Mouse (Mus musculus): ENCODE measurements at regions not wholly inside any gene's neighbourhood (a gene's known extent, or its start where the extent isn't known, plus 50 kb on each side); places are given as distances from the start of the nearest gene placed in this dataset.

DNA sequence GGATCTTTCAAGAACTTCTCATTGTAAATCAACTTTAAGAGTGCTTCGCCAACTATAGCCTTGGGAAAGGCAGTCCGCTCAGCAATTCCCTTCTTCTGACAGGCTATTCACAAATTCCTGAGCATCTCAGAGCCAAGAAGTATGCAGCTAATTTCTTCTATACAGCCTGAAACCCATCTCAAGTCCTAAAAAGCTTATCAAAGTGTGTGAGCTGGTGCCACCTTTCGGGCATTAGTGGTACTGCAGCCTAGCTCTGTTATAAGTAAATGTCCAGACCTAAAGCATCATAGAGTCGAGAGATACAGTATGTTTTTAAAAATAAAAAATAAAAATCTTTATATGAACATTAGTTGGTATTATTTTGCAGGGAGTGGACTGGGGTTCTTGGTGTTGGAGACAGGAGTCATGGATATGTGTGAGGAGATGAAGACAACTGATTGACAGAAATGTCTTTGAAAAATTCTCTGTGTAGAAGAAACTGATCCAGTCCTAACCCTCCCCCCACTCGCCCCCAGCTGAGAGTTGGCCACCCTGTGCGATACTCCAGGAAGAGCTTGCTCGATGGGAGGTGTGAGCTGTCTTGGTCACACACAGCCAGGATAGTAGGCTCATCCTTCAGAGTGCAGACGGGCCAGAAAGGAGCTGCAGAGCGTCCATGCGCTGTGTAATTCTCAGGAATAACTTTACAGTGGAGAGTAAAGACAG lies 56.4 kb downstream of the Bod1 start:
- Histone ChIP-seq H3K9ac (replicated peaks) (no peak overlapping the region), H3K4me1 (replicated peaks) (no peaks in the 10 kb centered on the region), H3K27me3 (peaks cover 8% of the 10 kb centered on the region; the same call in 1 of the 2 replicates), H3K9me3 (no peaks in the 10 kb centered on the region), H3K27ac (no peak overlapping the region), H3K4me3 (replicated peaks) (no peak overlapping the region), H3K4me2 (no peak overlapping the region), H3K36me3 (no peaks in the 10 kb centered on the region)
- WGBS: 60% methylated on average over 10 of the region's 10 CpGs
- ATAC-seq (ENCODE audit: insufficient number of reproducible peaks, insufficient read depth, low FRiP score, low TSS enrichment, low read depth): no peak

- Histone ChIP-seq H3K36me3 (no peaks in the 10 kb centered on the region), H3K27ac (no peak overlapping the region), H3K27me3 (peaks cover 8% of the 10 kb centered on the region; the same call in 1 of the 2 replicates), H3K4me1 (replicated peaks) (no peaks in the 10 kb centered on the region), H3K9ac (replicated peaks) (no peak overlapping the region), H3K4me3 (replicated peaks) (no peak overlapping the region), H3K4me2 (no peak overlapping the region), H3K9me3 (no peaks in the 10 kb centered on the region)
- WGBS: 76% methylated on average over 7 of the region's 7 CpGs
- ATAC-seq (ENCODE audit: insufficient number of reproducible peaks, insufficient read depth, low FRiP score, low TSS enrichment, low read depth): no peak
Measured at GRCm38 (mm10) chr11:31614394-31614713, 57.3 kb downstream of the Bod1 start.

- H3K36me3 ChIP-seq: no peaks in the 10 kb centered on the region
- H3K4me3 ChIP-seq (replicated peaks): no peak overlapping the region
- no peaks in the 10 kb centered on the region for H3K9me3 ChIP-seq
- peaks cover 8% of the 10 kb centered on the region; the same call in 1 of the 2 replicates for H3K27me3 ChIP-seq
- WGBS: 76% methylated on average over 11 of the region's 11 CpGs
- no peak overlapping the region for H3K27ac ChIP-seq
- no peak overlapping the region for H3K4me2 ChIP-seq
- no peak for ATAC-seq (ENCODE audit: insufficient number of reproducible peaks, insufficient read depth, low FRiP score, low TSS enrichment, low read depth)
- no peak overlapping the region for H3K9ac ChIP-seq (replicated peaks)
- H3K4me1 ChIP-seq (replicated peaks): no peaks in the 10 kb centered on the region
Measured at GRCm38 (mm10) chr11:31613688-31614393, 57.8 kb downstream of the Bod1 start.

DNA sequence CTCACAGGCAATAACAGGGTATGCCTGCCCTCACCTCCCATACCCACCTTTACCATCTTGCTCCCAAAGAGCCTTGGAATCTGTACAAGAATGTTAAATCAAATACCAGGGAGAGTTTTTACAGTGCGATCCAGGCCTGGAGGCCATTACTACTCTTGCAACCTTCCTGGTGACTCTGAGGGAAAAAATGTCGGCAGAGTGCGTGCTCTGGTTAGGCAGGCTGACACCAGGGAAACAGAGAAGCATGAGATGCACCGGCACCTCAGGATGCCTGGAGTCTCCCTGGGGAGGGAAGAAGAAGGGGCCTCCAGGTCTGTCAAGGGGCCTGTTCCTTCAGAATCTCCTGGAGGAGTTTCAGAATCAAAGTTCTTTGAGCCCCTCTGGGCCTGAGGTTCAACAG lies 63.2 kb downstream of the Bod1 start:
- ATAC-seq (ENCODE audit: insufficient number of reproducible peaks, insufficient read depth, low FRiP score, low TSS enrichment, low read depth): no peak
- Histone ChIP-seq H3K36me3 (no peaks in the 10 kb centered on the region), H3K4me2 (no peak overlapping the region), H3K27ac (no peak overlapping the region), H3K27me3 (no peaks in the 10 kb centered on the region), H3K9ac (replicated peaks) (no peak overlapping the region), H3K4me1 (replicated peaks) (no peaks in the 10 kb centered on the region), H3K4me3 (replicated peaks) (no peak overlapping the region), H3K9me3 (no peaks in the 10 kb centered on the region)
- WGBS: 77% methylated on average over 4 of the region's 4 CpGs

DNA sequence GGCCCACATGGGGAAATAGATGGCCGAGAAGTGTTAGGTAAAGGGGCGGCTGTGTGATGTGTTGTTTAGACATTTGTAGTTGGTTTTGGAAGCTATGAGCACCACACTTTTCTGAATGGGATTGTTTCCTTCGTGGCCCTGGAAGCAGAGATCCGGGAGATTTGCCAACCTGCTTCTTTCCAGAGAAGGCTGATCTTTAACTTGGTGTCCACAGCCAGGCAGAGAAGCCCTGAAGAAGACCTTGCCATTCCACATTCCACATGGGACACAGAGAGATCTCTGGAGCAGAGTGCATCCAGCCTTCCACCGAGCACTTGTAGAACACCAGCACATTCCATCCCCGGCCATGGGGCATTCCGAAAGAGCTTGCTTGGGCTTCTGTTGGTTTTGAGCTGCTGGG lies 70.2 kb downstream of the Bod1 start:
- 88% methylated on average over 7 of the region's 7 CpGs for WGBS
- H3K27ac ChIP-seq: no peak overlapping the region
- H3K4me3 ChIP-seq (replicated peaks): no peak overlapping the region

DNA sequence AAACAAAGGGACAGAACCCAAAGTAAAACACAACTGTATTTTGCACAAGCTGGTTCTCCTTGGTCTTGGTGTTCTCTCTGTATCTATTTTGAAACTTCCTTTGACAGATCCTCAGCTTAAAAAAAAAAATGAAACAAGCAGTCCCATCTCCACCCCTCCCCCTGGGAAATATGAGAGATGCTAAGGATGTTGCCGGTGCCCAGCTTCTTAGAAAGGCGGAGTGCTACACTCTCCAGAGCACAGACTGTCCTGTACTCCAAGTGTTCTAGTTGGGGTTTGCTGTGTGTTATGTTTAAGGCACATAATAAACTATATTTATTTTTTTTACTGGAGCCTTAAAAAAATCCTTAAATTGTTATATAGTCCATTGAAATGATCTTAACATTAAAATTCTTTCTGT lies 78.1 kb downstream of the Bod1 start:
- H3K9me3 ChIP-seq: no peaks in the 10 kb centered on the region
- no peak overlapping the region for H3K4me2 ChIP-seq

More for the DNA sequence above, 70.2 kb downstream of the Bod1 start:
- no peak overlapping the region for H3K9ac ChIP-seq (replicated peaks)
- no peaks in the 10 kb centered on the region for H3K27me3 ChIP-seq
- no peaks in the 10 kb centered on the region for H3K9me3 ChIP-seq
- H3K4me1 ChIP-seq (replicated peaks): no peaks in the 10 kb centered on the region
- H3K4me2 ChIP-seq: no peak overlapping the region
- H3K36me3 ChIP-seq: no peaks in the 10 kb centered on the region
- no peak for ATAC-seq (ENCODE audit: insufficient number of reproducible peaks, insufficient read depth, low FRiP score, low TSS enrichment, low read depth)

GRCm38 (mm10) chr11:31592061-31592460 lies 79.6 kb downstream of the Bod1 start:
- Histone ChIP-seq H3K4me2 (peak overlapping the region; percentile 10; the same call in 1 of the 2 replicates), H3K9ac (replicated peaks) (no peak overlapping the region), H3K36me3 (no peaks in the 10 kb centered on the region), H3K4me1 (replicated peaks) (peaks cover 14% of the 10 kb centered on the region), H3K4me3 (replicated peaks) (no peak overlapping the region), H3K9me3 (no peaks in the 10 kb centered on the region), H3K27ac (no peak overlapping the region), H3K27me3 (no peaks in the 10 kb centered on the region)
- no peak for ATAC-seq (ENCODE audit: insufficient number of reproducible peaks, insufficient read depth, low FRiP score, low TSS enrichment, low read depth)
- WGBS: 20% methylated on average over 11 of the region's 11 CpGs

More for the DNA sequence above, 78.1 kb downstream of the Bod1 start:
- WGBS: 82% methylated on average over 2 of the region's 2 CpGs
- H3K27me3 ChIP-seq: no peaks in the 10 kb centered on the region
- H3K27ac ChIP-seq: no peak overlapping the region
- no peak overlapping the region for H3K9ac ChIP-seq (replicated peaks)
- H3K36me3 ChIP-seq: no peaks in the 10 kb centered on the region
- peaks cover 14% of the 10 kb centered on the region for H3K4me1 ChIP-seq (replicated peaks)
- no peak for ATAC-seq (ENCODE audit: insufficient number of reproducible peaks, insufficient read depth, low FRiP score, low TSS enrichment, low read depth)
- H3K4me3 ChIP-seq (replicated peaks): no peak overlapping the region

GRCm38 (mm10) chr11:31591037-31591554 lies 80.6 kb downstream of the Bod1 start:
- H3K27ac ChIP-seq: no peak overlapping the region
- H3K27me3 ChIP-seq: no peaks in the 10 kb centered on the region
- no peak overlapping the region for H3K9ac ChIP-seq (replicated peaks)
- H3K4me2 ChIP-seq: no peak overlapping the region
- peaks cover 14% of the 10 kb centered on the region for H3K4me1 ChIP-seq (replicated peaks)
- no peak overlapping the region for H3K4me3 ChIP-seq (replicated peaks)
- 28% methylated on average over 6 of the region's 6 CpGs for WGBS
- H3K9me3 ChIP-seq: no peaks in the 10 kb centered on the region
- no peak for ATAC-seq (ENCODE audit: insufficient number of reproducible peaks, insufficient read depth, low FRiP score, low TSS enrichment, low read depth)
- H3K36me3 ChIP-seq: no peaks in the 10 kb centered on the region

GRCm38 (mm10) chr11:31574941-31575340 lies 96.7 kb downstream of the Bod1 start:
- Histone ChIP-seq H3K4me1 (replicated peaks) (no peaks in the 10 kb centered on the region), H3K9ac (replicated peaks) (no peak overlapping the region), H3K27ac (no peak overlapping the region), H3K4me2 (no peak overlapping the region), H3K36me3 (no peaks in the 10 kb centered on the region), H3K9me3 (no peaks in the 10 kb centered on the region), H3K4me3 (replicated peaks) (no peak overlapping the region), H3K27me3 (no peaks in the 10 kb centered on the region)
- ATAC-seq (ENCODE audit: insufficient number of reproducible peaks, insufficient read depth, low FRiP score, low TSS enrichment, low read depth): no peak
- WGBS: 76% methylated on average over 3 of the region's 3 CpGs

GRCm38 (mm10) chr11:31564742-31565510 lies 106.8 kb downstream of the Bod1 start:
- H3K36me3 ChIP-seq: no peaks in the 10 kb centered on the region
- ATAC-seq (ENCODE audit: insufficient number of reproducible peaks, insufficient read depth, low FRiP score, low TSS enrichment, low read depth): peak; percentile 56; the same call in 1 of the 2 replicates
- H3K4me2 ChIP-seq: no peak overlapping the region
- no peak overlapping the region for H3K27ac ChIP-seq
- WGBS: 81% methylated on average over 13 of the region's 13 CpGs
- no peaks in the 10 kb centered on the region for H3K9me3 ChIP-seq
- no peak overlapping the region for H3K9ac ChIP-seq (replicated peaks)
- no peaks in the 10 kb centered on the region for H3K27me3 ChIP-seq
- no peaks in the 10 kb centered on the region for H3K4me1 ChIP-seq (replicated peaks)
- no peak overlapping the region for H3K4me3 ChIP-seq (replicated peaks)

Measured in limb, embryonic 12.5 days (tissue).